Mouse (Mus musculus): Measurements from ENCODE around the gene Gm45713.

- TF ChIP-seq CTCF (IDR thresholded peaks at IDR 0.05) (peak; percentile 34), EP300 (IDR thresholded peaks at IDR 0.05; ENCODE audit: insufficient read depth, low read depth, low read length) (no peak), POLR2A (IDR thresholded peaks at IDR 0.05; ENCODE audit: insufficient read depth, low read depth, low read length) (no peak)
Measured at GRCm38 (mm10) chr7:45126844-45127699, 9.0 kb downstream of the Gm45713 start.
